Mouse (Mus musculus): Measurements from ENCODE around the gene Psd. TPM values are rescaled to one million over a fixed set of nuclear protein-coding genes. Genes with fewer than 3 reads are reported as not detected.

The Psd gene
- polyA plus RNA-seq, 1 experiment from 2014 or later, result 54.7 TPM

GRCm38 (mm10) chr19:46302551-46302950, 24.4 kb downstream of the Psd start:
- no peak for ATAC-seq (ENCODE audit: insufficient read depth, low FRiP score, low read depth)
- no peaks in the 10 kb centered on the region for H3K36me3 ChIP-seq
- 87% methylated on average over 4 of the region's 4 CpGs for WGBS
- H3K9ac ChIP-seq, result no peak overlapping the region
- no peaks in the 10 kb centered on the region for H3K27me3 ChIP-seq (replicated peaks)
- no peak overlapping the region for H3K4me3 ChIP-seq (replicated peaks)
- no peak overlapping the region for H3K27ac ChIP-seq
- peaks cover 12% of the 10 kb centered on the region for H3K4me1 ChIP-seq
- H3K9me3 ChIP-seq, result no peaks in the 10 kb centered on the region
- H3K4me2 ChIP-seq, result no peak overlapping the region

GRCm38 (mm10) chr19:46300294-46301045, 26.5 kb downstream of the Psd start:
- no peaks in the 10 kb centered on the region for H3K36me3 ChIP-seq
- no peak overlapping the region for H3K4me3 ChIP-seq (replicated peaks)
- H3K27me3 ChIP-seq (replicated peaks), result no peaks in the 10 kb centered on the region
- no peak overlapping the region for H3K27ac ChIP-seq
- WGBS, result 44% methylated on average over 8 of the region's 8 CpGs
- no peak overlapping the region for H3K4me2 ChIP-seq
- ATAC-seq (ENCODE audit: insufficient read depth, low FRiP score, low read depth), result no peak
- H3K9ac ChIP-seq, result no peak overlapping the region
- H3K4me1 ChIP-seq, result peaks cover 6% of the 10 kb centered on the region; the same call in 1 of the 2 replicates
- no peaks in the 10 kb centered on the region for H3K9me3 ChIP-seq

GRCm38 (mm10) chr19:46296938-46297337, 30.0 kb downstream of the Psd start:
- no peak overlapping the region for H3K4me2 ChIP-seq
- WGBS, result 46% methylated on average over 4 of the region's 4 CpGs
- ATAC-seq (ENCODE audit: insufficient read depth, low FRiP score, low read depth), result peak; percentile 22; the same call in 1 of the 2 replicates

GRCm38 (mm10) chr19:46290535-46291105, 36.3 kb downstream of the Psd start:
- Histone ChIP-seq H3K9ac (no peak overlapping the region), H3K27ac (no peak overlapping the region), H3K36me3 (0 out of 2 replicates have a peak, but pooled peaks cover 5% of the 10 kb centered on the region), H3K4me3 (replicated peaks) (no peak overlapping the region), H3K4me1 (no peaks in the 10 kb centered on the region), H3K4me2 (no peak overlapping the region), H3K9me3 (no peaks in the 10 kb centered on the region), H3K27me3 (replicated peaks) (no peaks in the 10 kb centered on the region)
- 59% methylated on average over 12 of the region's 12 CpGs for WGBS
- ATAC-seq (ENCODE audit: insufficient read depth, low FRiP score, low read depth), result no peak

More at GRCm38 (mm10) chr19:46296938-46297337, 30.0 kb downstream of the Psd start:
- Histone ChIP-seq H3K9me3 (no peaks in the 10 kb centered on the region), H3K27me3 (replicated peaks) (no peaks in the 10 kb centered on the region), H3K4me3 (replicated peaks) (no peak overlapping the region), H3K9ac (no peak overlapping the region), H3K36me3 (no peaks in the 10 kb centered on the region), H3K27ac (no peak overlapping the region), H3K4me1 (no peaks in the 10 kb centered on the region)

GRCm38 (mm10) chr19:46287566-46287965, 39.4 kb downstream of the Psd start:
- Histone ChIP-seq H3K27me3 (replicated peaks) (no peaks in the 10 kb centered on the region), H3K4me1 (no peaks in the 10 kb centered on the region), H3K9me3 (no peaks in the 10 kb centered on the region), H3K9ac (no peak overlapping the region), H3K27ac (no peak overlapping the region), H3K4me2 (no peak overlapping the region), H3K4me3 (replicated peaks) (no peak overlapping the region), H3K36me3 (peaks cover 31% of the 10 kb centered on the region)
- WGBS, result 89% methylated on average over 3 of the region's 3 CpGs
- ATAC-seq (ENCODE audit: insufficient read depth, low FRiP score, low read depth), result no peak

- Histone ChIP-seq H3K27me3 (replicated peaks) (no peaks in the 10 kb centered on the region), H3K9me3 (no peaks in the 10 kb centered on the region), H3K36me3 (peaks cover 36% of the 10 kb centered on the region), H3K4me2 (no peak overlapping the region), H3K4me1 (no peaks in the 10 kb centered on the region), H3K4me3 (replicated peaks) (no peak overlapping the region), H3K9ac (no peak overlapping the region), H3K27ac (no peak overlapping the region)
- no peak for ATAC-seq (ENCODE audit: insufficient read depth, low FRiP score, low read depth)
- WGBS, result 84% methylated on average over 3 of the region's 3 CpGs
These were observed 40.0 kb downstream of the Psd start for GRCm38 (mm10) chr19:46286926-46287325.

- Histone ChIP-seq H3K4me2 (no peak overlapping the region), H3K4me3 (replicated peaks) (no peak overlapping the region), H3K27me3 (replicated peaks) (no peaks in the 10 kb centered on the region), H3K9me3 (no peaks in the 10 kb centered on the region), H3K36me3 (peaks cover 44% of the 10 kb centered on the region), H3K9ac (no peak overlapping the region), H3K4me1 (no peaks in the 10 kb centered on the region), H3K27ac (no peak overlapping the region)
- ATAC-seq (ENCODE audit: insufficient read depth, low FRiP score, low read depth), result no peak
- WGBS, result 92% methylated on average over 6 of the region's 6 CpGs
These were observed 40.9 kb downstream of the Psd start for GRCm38 (mm10) chr19:46286047-46286446.

GRCm38 (mm10) chr19:46285631-46286030, 41.3 kb downstream of the Psd start:
- ATAC-seq (ENCODE audit: insufficient read depth, low FRiP score, low read depth), result no peak
- no peak overlapping the region for H3K4me3 ChIP-seq (replicated peaks)
- no peaks in the 10 kb centered on the region for H3K27me3 ChIP-seq (replicated peaks)
- H3K4me1 ChIP-seq, result no peaks in the 10 kb centered on the region
- 82% methylated on average over 7 of the region's 7 CpGs for WGBS
- H3K4me2 ChIP-seq, result no peak overlapping the region
- H3K27ac ChIP-seq, result no peak overlapping the region
- no peaks in the 10 kb centered on the region for H3K9me3 ChIP-seq
- peaks cover 47% of the 10 kb centered on the region for H3K36me3 ChIP-seq
- no peak overlapping the region for H3K9ac ChIP-seq

GRCm38 (mm10) chr19:46284686-46285085, 42.3 kb downstream of the Psd start:
- Histone ChIP-seq H3K4me2 (no peak overlapping the region), H3K4me1 (no peaks in the 10 kb centered on the region), H3K27ac (no peak overlapping the region), H3K36me3 (peaks cover 53% of the 10 kb centered on the region), H3K4me3 (replicated peaks) (no peak overlapping the region), H3K9ac (no peak overlapping the region), H3K9me3 (no peaks in the 10 kb centered on the region), H3K27me3 (replicated peaks) (no peaks in the 10 kb centered on the region)
- 91% methylated on average over 4 of the region's 4 CpGs for WGBS
- ATAC-seq (ENCODE audit: insufficient read depth, low FRiP score, low read depth), result no peak

GRCm38 (mm10) chr19:46282081-46282849, 44.7 kb downstream of the Psd start:
- Histone ChIP-seq H3K9ac (no peak overlapping the region), H3K36me3 (peaks cover 61% of the 10 kb centered on the region), H3K9me3 (no peaks in the 10 kb centered on the region), H3K27ac (no peak overlapping the region), H3K4me2 (no peak overlapping the region), H3K27me3 (replicated peaks) (no peaks in the 10 kb centered on the region), H3K4me1 (no peaks in the 10 kb centered on the region), H3K4me3 (replicated peaks) (no peak overlapping the region)
- no peak for ATAC-seq (ENCODE audit: insufficient read depth, low FRiP score, low read depth)
- 91% methylated on average over 11 of the region's 11 CpGs for WGBS

- no peak overlapping the region for H3K4me3 ChIP-seq (replicated peaks)
- ATAC-seq (ENCODE audit: insufficient read depth, low FRiP score, low read depth), result no peak
- no peak overlapping the region for H3K4me2 ChIP-seq
- H3K9me3 ChIP-seq, result no peaks in the 10 kb centered on the region
- H3K9ac ChIP-seq, result no peak overlapping the region
- H3K27me3 ChIP-seq (replicated peaks), result no peaks in the 10 kb centered on the region
- peaks cover 52% of the 10 kb centered on the region for H3K36me3 ChIP-seq
- H3K4me1 ChIP-seq, result no peaks in the 10 kb centered on the region
- H3K27ac ChIP-seq, result no peak overlapping the region
These were observed 51.6 kb downstream of the Psd start for GRCm38 (mm10) chr19:46275307-46275706.

- no peak overlapping the region for H3K4me2 ChIP-seq
- H3K9me3 ChIP-seq, result no peaks in the 10 kb centered on the region
- H3K4me3 ChIP-seq (replicated peaks), result no peak overlapping the region
- H3K9ac ChIP-seq, result no peak overlapping the region
- no peak for ATAC-seq (ENCODE audit: insufficient read depth, low FRiP score, low read depth)
- no peaks in the 10 kb centered on the region for H3K4me1 ChIP-seq
- no peaks in the 10 kb centered on the region for H3K27me3 ChIP-seq (replicated peaks)
- H3K36me3 ChIP-seq, result peaks cover 60% of the 10 kb centered on the region
- 89% methylated on average over 7 of the region's 7 CpGs for WGBS
- H3K27ac ChIP-seq, result no peak overlapping the region
These were observed 62.2 kb downstream of the Psd start for GRCm38 (mm10) chr19:46264762-46265161.

All from stomach, embryonic 15.5 days (tissue).